Mouse (Mus musculus) neural tube, embryonic 10.5 days (tissue): ENCODE data around the gene Slc6a11.

Experiments used
- DNase-seq: peaks from one replicate; pipeline ENCODE4 v3.0.0-alpha.2; 2017; ENCODE audit warnings: low spot score; ENCODE audit errors: extremely low spot score

Gene Slc6a11

DNA sequence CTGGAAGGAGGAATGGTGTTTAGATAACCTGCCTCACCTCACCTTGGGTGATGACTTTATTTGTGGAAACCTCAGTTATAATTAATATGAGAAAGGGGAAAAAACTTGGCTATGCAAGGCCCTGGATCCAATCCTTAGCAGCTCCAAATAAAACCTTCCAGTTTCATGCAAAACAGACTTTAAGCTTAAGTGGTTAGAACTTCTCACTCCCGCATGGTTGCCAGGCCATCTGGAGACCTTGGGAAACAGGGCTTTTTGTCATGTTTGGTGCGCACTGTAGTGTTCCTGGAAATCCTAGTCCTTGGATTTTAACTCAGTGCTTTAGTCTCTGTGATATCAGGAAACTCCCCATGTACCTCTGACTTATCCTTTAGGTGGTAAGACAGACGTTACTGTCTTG is 47.1 kb downstream of the Slc6a11 start:
- no peak for DNase-seq

- peak; percentile 17 for DNase-seq
These were observed 51.5 kb downstream of the Slc6a11 start for GRCm38 (mm10) chr6:114182366-114183179.

DNA sequence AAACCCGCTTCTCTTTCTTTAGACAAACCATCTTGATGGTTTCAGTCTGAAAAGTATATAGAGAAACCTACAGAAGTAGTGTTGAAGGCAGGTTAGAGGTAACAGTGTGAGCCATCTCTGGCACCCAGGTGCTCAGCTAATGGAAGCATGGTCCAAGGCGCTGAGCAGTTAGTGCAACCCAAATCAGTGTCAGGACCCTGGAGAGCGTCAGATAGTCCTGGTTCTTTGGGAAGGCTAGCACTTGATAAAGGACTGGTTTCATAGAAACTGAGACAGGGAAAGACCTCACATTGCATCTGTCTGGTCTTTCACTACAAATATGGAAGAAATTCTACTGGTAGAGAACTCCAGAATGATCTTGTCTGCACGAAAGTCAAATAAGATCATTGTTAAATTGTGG is 56.1 kb downstream of the Slc6a11 start:
- peak; percentile 28 for DNase-seq

GRCm38 (mm10) chr6:114188869-114189268 is 57.8 kb downstream of the Slc6a11 start:
- DNase-seq: no peak

DNA sequence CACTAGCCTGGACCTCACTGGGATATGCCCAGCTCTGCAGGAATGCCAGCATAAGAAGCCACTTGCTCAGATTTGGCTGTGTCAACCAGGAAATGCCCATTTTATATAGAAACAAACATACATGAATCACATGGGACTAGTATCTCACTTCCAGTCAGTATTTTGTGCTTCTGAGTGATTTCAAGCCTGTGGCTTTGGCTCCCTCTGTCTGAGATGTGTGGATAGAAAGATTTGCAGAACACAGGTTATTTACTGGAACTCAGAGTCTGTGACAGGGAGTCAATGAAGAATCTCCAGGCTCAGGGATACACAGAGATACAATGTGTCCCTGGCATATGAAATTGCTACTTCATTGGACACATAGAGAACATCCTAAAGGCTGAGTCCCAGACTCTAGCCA is 65.0 kb downstream of the Slc6a11 start:
- no peak for DNase-seq

- DNase-seq: no peak
These were observed 68.3 kb downstream of the Slc6a11 start for GRCm38 (mm10) chr6:114199200-114199845.

- no peak for DNase-seq
These were observed 73.5 kb downstream of the Slc6a11 start for GRCm38 (mm10) chr6:114204557-114204956.

- DNase-seq: no peak
These were observed 77.3 kb downstream of the Slc6a11 start for GRCm38 (mm10) chr6:114208296-114208695.

- DNase-seq: no peak
These were observed 83.4 kb downstream of the Slc6a11 start for GRCm38 (mm10) chr6:114214393-114214792.

GRCm38 (mm10) chr6:114216741-114217414 is 85.8 kb downstream of the Slc6a11 start:
- DNase-seq: no peak

DNA sequence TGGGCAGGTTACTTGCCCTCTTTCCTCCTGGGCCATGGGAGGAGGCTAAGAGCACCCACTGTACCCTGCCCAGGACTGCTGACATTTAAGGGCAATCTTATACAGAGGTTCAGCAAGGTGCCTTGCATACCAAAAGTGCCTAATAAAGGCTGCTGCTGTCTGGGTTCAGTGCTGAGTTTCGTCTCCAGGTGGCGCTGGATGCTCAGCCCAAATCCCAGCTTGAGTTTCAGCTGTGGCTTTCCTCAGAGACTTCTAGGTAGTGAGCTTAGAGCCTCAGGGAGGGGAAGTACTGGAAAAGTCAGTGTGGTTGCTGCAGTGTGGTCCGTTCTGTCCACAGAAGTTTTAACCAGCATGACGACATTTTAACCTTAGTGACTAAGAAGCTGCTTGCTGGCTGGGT is 93.4 kb downstream of the Slc6a11 start:
- peak; percentile 37 for DNase-seq

- DNase-seq: no peak
These were observed 96.3 kb downstream of the Slc6a11 start for GRCm38 (mm10) chr6:114227378-114227777.

- DNase-seq: no peak
These were observed 97.2 kb downstream of the Slc6a11 start for GRCm38 (mm10) chr6:114228196-114228595.

GRCm38 (mm10) chr6:114238892-114239644 is 108.0 kb downstream of the Slc6a11 start:
- DNase-seq: no peak

DNA sequence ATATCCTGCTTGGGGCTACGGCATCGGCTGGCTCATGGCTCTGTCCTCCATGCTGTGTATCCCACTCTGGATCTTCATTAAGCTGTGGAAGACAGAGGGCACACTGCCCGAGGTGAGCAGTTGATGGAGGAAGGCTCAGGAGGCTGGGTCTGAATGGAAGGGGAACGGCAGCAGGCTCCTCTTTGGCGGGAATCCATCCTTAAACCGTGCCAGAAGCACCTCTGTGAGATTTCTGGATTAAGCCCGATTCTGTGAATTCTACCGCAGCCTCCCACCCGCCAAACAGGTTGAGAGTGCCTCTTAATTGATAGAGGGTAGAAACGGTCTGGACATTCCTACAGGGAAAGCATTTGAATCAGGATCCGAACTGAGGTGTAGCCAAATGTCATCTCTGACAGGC is 114.6 kb downstream of the Slc6a11 start:
- DNase-seq: no peak

DNA sequence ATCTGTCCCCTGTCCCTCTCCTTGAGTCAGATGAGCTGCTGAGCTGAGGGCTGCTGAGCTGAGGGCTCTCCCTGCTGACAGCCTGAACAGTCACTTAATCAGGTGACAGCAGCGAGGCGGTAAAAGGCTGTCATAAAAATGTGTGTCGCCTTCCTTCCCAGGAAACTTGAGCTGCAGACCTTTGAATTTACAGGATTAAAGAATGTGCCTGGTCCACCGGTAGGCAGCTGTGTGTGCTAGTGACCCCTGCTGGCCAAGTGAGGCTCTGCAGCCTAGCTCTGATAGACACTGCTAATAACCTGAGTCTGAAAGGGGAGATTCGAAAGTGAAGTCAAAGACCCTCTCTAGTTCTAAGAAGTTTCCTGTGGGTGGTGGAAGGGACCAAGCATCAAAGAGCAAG is 119.3 kb downstream of the Slc6a11 start:
- peak; percentile 87 for DNase-seq

- DNase-seq: no peak
These were observed 123.9 kb downstream of the Slc6a11 start for GRCm38 (mm10) chr6:114254927-114255326.

DNA sequence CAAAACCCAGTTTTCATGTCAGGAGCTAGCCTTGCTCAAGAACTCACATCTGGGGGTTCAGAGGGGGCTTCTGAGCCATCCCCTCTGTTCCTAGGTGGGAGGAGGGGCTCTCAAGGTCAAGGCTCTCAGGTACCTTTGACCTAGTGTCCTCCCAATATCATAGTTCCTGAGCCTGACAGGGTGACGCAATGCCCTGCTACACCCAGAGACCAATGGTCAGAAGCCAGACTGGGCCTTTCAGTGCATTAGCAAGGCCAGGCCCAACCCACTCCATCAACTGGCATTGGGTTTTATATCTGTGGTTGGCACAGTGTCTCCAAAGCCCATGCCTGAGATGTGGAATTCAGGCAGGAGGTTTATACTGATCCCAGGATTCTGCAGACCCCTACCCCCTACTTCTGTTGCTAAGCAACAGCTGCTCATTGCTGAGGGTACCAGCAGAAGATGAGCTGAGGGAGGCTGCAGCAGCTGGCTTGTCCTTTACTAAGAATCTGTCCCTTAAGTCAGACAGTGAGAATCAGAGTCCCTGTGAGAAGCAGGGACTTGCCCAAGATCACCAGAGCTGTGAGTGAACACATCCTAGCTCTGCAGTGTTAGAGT is 126.8 kb downstream of the Slc6a11 start:
- DNase-seq: no peak

DNA sequence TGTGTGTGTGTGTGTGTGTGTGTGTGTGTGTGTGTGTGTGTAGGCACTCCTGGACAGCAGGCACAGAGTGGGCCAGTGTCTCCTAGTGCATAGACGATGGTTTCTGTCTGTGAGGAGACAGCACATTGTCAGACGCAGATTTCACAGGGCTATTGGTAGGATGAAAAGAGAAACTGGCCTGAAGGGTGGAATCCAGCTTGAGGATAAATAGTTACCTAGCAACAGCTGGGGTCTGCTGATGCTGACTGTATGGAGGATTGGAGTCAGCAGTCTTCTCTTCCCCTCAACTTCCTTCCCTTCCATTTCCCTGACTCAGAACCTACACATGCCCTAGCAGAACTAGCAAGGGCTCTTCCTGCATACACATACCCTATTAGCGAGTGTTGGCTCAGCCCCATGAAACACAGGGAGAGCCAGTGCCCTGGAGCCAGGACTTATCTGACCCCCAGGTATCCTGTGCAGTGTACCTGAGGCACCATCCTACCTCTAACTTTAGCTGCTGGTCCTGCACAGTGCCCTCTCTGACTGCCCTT is 127.7 kb downstream of the Slc6a11 start:
- DNase-seq: no peak

DNA sequence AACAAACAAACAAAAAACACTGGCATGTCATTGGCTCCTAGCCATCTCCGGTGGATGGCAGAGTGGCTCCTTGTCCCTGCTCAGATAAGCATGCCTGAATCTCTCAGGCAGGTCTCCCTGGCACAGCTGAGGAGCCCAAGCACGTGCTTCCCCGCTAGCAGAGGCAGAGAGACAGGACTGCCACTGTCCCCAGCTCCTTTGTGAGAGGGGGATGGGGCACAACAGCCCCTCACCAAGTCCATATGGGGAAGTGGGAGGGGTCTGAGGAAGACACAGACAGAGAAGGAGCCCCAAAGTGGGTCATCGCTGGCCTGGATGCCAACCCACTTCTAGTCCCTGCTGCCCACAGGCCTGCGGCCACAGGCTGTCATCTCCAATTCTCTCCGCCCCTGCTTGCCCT is 130.6 kb downstream of the Slc6a11 start:
- no peak for DNase-seq

- no peak for DNase-seq
These were observed 133.0 kb downstream of the Slc6a11 start for GRCm38 (mm10) chr6:114264010-114264409.
